Mouse (Mus musculus) forebrain, embryonic 14.5 days (tissue): ENCODE results near the gene Wdr91. TPM values are rescaled to one million over a fixed set of nuclear protein-coding genes. Genes with fewer than 3 reads are reported as not detected.

ENCODE experiments used
- ATAC-seq: fragments of 200-750 bp; cut with Nextera tagmentation; 2 replicates; pipeline ENCODE4 v1.8.0; 2017; ENCODE audit warnings: mild to moderate bottlenecking, moderate library complexity
- DNase-seq: peaks from one replicate; pipeline ENCODE4 v3.0.0-alpha.2; 2015; ENCODE audit warnings: low spot score
- H3K27ac ChIP-seq: fragments of 300-500 bp; sonication (generic); 2 replicates; pipeline ENCODE4 v1.5.1; 2014; ENCODE audit warnings: low read depth, mild to moderate bottlenecking, control low read depth, low read length, moderate library complexity
- H3K27me3 ChIP-seq: fragments of 300-500 bp; sonication (generic); replicated peaks from 2 replicates; pipeline ENCODE4 v1.6.1; 2014; ENCODE audit warnings: low read length, control low read depth, mixed read lengths; ENCODE audit not compliant: control insufficient read depth, insufficient read depth
- H3K36me3 ChIP-seq: fragments of 300-500 bp; sonication (generic); 2 replicates; pipeline ENCODE4 v1.6.1; 2014; ENCODE audit warnings: low read length, control low read depth; ENCODE audit not compliant: control insufficient read depth, insufficient read depth
- H3K4me1 ChIP-seq: fragments of 300-500 bp; sonication (generic); 2 replicates; pipeline ENCODE4 v1.6.1; 2014; ENCODE audit warnings: antibody characterized with exemption, low read length, control low read depth; ENCODE audit not compliant: control insufficient read depth, insufficient read depth
- H3K4me2 ChIP-seq: fragments of 300-500 bp; sonication (generic); 2 replicates; pipeline ENCODE4 v1.6.1; 2014; ENCODE audit warnings: mild to moderate bottlenecking, control low read depth, low read length
- H3K4me3 ChIP-seq: fragments of 300-500 bp; sonication (generic); 2 replicates; pipeline ENCODE4 v1.5.1; 2014; ENCODE audit warnings: low read depth, low read length, control low read depth
- H3K9ac ChIP-seq: fragments of 300-500 bp; sonication (generic); 2 replicates; pipeline ENCODE4 v1.6.1; 2014; ENCODE audit warnings: mild to moderate bottlenecking, low read length, control low read depth, moderate library complexity
- H3K9me3 ChIP-seq: fragments of 300-500 bp; sonication (generic); replicated peaks from 2 replicates; pipeline ENCODE4 v1.6.1; 2016; ENCODE audit warnings: low read length, control low read depth, mixed read lengths; ENCODE audit not compliant: control insufficient read depth
- WGBS: fragments of 180-500 bp; shearing (Covaris S2); extraction: QIAGEN DNeasy Blood & Tissue Kit; methylation state at CpG from one replicate; pipeline ENCODE4 v1.1.7; 2014; 5-methylcytosine and 5-hydroxymethylcytosine counted together
- polyA plus RNA-seq: library from polyadenylated mRNA; unstranded; fragments of >200 nt; fragmentation: Nextera tagmentation; extraction: Ambion mirVana; gene quantifications from 2 replicates; pipeline ENCODE4 v1.2.1, GENCODE M21; 2014

Wdr91 gene
- polyA plus RNA-seq, 1 experiment from 2014 or later = 11.0 TPM

DNA sequence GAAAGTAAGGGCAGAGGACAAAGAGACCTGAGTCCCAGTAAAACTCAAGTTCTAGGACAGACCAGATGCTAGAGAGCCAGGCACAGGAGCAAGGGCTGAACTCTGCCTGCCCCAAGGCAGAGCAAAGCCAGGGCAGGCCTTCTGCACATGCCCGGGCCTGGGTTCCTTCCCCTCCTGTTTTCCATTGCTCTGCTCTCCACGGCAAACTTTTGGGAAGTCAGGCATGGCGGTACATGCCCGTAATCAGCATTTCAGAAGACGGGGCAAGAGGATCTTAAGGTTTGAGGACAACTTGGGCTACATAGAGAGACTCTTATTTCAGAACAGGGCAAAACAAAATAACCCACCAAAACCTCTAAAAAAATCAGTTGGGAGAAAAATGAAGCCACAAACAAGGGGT is 40.5 kb downstream of the Wdr91 start:
- WGBS = 84% methylated on average over 5 of the region's 5 CpGs
- Histone ChIP-seq H3K4me2 (no peak overlapping the region), H3K9ac (no peak overlapping the region), H3K9me3 (no peaks in the 10 kb centered on the region), H3K27ac (no peak overlapping the region), H3K4me1 (no peaks in the 10 kb centered on the region), H3K27me3 (no peaks in the 10 kb centered on the region), H3K4me3 (no peak overlapping the region), H3K36me3 (peaks cover 5% of the 10 kb centered on the region; the same call in 1 of the 2 replicates)
- no peak for DNase-seq
- ATAC-seq = no peak

DNA sequence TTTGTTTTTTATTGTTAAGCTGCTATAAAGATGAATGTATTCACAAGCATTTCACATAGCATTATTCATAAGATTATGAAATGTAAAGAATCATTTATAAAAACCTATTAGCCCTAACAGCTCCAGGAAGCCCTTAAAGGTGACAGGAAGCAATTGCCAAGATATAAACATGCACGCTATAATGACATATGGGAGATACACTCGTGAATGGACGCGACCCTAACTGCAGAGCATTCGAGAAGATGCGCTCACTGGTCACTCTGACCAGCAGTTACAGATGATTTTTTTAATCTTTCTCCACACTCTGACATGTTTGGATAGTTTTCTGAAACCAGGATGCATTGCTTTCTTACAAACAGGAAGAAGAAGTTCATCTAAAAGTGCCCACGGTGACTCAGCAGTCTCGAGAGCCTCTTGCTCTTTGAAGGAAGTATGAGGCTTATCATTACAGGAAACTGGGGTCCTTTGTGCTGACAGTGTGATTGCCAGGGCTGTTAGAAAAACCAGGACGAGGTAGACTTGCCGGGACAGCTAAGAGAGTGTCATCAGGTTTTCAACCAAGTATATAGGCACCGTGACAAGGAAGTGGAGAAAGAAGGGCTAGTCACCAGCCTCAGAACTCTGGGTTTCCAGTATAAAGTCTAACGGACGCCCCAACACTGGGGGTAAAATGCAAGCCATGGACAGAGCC is 41.3 kb downstream of the Wdr91 start:
- Histone ChIP-seq H3K27me3 (no peaks in the 10 kb centered on the region), H3K4me3 (no peak overlapping the region), H3K27ac (no peak overlapping the region), H3K4me1 (no peaks in the 10 kb centered on the region), H3K36me3 (peaks cover 5% of the 10 kb centered on the region; the same call in 1 of the 2 replicates), H3K9me3 (no peaks in the 10 kb centered on the region), H3K9ac (no peak overlapping the region), H3K4me2 (no peak overlapping the region)
- no peak for DNase-seq
- 86% methylated on average over 13 of the region's 13 CpGs for WGBS
- ATAC-seq = no peak

DNA sequence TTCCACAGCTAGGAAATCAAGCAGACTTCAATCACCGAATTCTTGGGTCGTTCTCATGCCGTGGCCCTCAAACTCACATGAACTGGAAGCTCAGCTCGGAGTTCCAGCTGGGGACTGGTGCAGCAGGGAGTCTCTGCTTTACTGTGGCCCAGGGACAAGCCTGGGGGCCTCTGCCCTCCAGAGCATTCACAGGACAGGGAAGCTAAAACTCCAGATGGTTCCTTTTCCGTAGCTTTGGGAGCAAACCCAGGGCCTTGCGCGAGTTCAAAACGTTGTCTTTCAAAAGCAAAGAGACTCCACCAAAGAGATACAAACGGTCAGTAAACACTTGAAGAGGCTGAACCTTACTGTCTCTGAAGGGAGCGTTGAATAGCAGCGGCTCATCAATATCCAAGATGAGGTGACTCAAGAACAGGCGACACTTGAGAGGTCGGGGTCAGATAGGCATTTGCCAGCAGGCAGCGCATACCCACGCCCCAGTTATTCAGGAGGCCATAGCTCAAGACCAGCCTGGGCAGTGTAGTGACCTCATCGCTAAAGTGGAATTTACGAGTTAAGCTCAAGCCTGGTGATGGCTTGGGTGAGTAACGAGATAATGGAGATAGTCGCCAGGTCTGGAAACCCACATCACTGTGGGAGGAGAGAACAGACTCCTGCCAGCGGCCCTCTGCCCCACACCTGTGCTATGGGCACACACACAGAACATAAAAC is 42.0 kb downstream of the Wdr91 start:
- 89% methylated on average over 20 of the region's 20 CpGs for WGBS
- Histone ChIP-seq H3K27me3 (no peaks in the 10 kb centered on the region), H3K27ac (no peak overlapping the region), H3K4me2 (no peak overlapping the region), H3K9me3 (no peaks in the 10 kb centered on the region), H3K4me3 (no peak overlapping the region), H3K9ac (no peak overlapping the region), H3K36me3 (peaks cover 5% of the 10 kb centered on the region; the same call in 1 of the 2 replicates), H3K4me1 (no peaks in the 10 kb centered on the region)
- no peak for DNase-seq
- no peak for ATAC-seq

DNA sequence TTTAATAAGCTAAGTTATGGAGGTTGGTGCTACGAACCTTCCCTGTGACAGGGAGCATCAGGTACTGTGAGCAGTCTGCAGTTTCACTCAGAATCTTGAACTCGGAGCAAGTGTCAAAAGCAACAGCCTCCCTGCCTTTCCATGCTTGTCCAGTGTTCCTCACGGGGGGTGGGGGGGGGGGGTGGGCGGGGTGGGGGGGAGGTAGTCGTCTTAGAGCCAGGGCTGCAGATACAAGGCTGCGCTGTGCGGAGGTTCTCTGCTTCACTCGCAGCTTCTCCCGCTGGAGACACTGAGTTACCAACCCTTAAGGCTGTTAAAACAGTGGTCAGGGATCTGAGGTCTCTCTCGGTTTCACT is 42.7 kb downstream of the Wdr91 start:
- Histone ChIP-seq H3K4me1 (no peaks in the 10 kb centered on the region), H3K27me3 (no peaks in the 10 kb centered on the region), H3K9ac (no peak overlapping the region), H3K27ac (no peak overlapping the region), H3K4me2 (no peak overlapping the region), H3K9me3 (no peaks in the 10 kb centered on the region), H3K36me3 (no peaks in the 10 kb centered on the region), H3K4me3 (no peak overlapping the region)
- no peak for ATAC-seq
- WGBS = 70% methylated on average over 10 of the region's 10 CpGs
- DNase-seq = no peak

DNA sequence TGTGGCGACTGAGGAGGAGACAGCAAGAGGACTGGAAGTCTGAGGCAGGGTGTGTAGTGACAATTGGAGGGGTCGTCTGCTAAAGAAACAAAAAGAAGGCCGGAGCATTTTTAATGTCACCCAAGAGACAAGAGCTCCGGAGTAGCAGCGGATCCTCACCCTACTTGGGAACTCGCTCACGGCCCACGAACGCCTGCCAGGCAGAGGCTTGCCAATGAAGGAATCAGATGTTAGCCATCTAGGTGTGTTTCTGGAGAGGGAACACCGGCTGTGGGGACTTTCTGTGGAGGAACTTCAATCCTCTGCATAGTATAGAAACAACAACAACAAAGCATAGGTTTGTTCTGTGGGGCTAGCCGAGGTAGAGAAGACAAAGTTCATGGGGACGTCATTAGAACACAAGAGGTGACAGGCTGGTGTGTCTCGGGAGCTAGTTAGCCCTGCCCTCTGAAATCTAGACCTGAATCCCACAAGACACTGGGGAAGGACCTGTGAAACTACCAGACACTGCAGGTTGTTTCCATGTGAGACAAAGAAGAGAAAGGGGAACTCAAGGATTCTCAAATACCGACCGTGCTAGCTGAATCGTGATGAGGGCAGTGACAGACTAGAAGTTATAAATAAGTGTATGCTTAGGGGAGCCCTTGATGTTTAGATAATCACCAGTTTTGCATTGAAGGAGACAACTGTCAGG is 43.2 kb downstream of the Wdr91 start:
- Histone ChIP-seq H3K27me3 (no peaks in the 10 kb centered on the region), H3K9me3 (no peaks in the 10 kb centered on the region), H3K36me3 (no peaks in the 10 kb centered on the region), H3K4me3 (no peak overlapping the region), H3K9ac (no peak overlapping the region), H3K4me2 (no peak overlapping the region), H3K4me1 (no peaks in the 10 kb centered on the region), H3K27ac (no peak overlapping the region)
- DNase-seq (no peak), ATAC-seq (no peak)
- 78% methylated on average over 16 of the region's 16 CpGs for WGBS

DNA sequence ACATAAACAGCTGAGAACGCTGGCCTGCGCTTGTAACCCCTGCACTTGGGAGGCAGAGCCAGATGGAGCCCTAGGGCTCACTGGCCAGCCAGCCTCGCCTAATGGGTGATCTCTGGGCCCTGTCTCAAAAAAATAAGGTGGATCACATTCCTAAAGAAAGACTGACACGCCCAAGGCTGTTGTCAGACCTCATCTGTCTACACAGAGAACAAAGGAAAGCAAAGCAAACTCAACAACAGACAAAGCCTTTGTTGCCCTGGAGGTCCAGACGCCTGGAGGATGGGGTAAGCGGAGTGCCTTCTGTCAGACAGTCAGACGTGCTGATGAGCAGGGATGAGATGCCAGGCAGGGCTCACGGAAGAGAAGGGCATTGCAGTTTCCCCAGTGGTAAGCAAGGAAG is 43.9 kb downstream of the Wdr91 start:
- Histone ChIP-seq H3K9ac (no peak overlapping the region), H3K9me3 (no peaks in the 10 kb centered on the region), H3K36me3 (no peaks in the 10 kb centered on the region), H3K27me3 (no peaks in the 10 kb centered on the region), H3K27ac (no peak overlapping the region), H3K4me1 (no peaks in the 10 kb centered on the region), H3K4me3 (no peak overlapping the region), H3K4me2 (no peak overlapping the region)
- ATAC-seq = no peak
- WGBS = 59% methylated on average over 8 of the region's 8 CpGs
- no peak for DNase-seq

DNA sequence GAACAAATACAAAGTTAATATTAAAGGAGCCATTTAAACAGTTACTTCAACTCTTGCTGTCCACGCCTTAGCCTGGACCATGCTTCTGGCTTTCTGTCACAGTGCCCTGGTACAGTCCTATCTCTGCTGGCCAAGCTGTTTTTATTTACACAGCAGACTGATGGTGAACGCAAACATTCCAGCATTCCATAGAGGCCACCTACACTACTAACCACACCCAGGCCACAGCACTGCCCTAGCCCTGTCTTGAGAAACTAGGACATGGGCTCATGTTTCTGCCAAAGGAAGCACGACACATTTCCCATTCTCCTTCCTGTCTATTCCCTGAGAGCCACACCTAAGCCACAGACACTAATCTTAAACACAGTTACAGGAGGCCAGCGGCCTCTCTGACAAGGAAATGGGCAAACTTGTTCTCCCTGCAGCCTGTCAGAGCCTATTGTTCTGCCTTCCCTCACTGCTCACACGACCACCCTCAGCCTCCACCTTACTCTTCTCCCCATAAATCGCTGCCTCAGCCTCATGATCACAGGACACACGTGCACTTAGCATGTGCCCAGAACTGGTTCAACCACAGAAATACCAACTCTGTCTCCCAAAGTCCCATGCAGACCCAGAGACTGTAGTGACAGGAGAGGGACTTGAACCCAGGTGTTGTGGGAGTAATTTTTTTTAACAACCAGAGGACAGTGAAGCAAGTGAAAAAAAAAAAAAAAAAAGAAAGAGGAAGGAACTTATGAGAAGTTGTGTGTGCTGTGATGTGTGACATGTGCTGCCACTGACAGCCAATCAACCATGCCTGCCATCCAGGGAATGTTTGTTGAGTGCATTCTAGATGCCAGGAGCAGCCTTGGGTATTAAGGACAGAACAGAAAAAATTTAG is 44.7 kb downstream of the Wdr91 start:
- 77% methylated on average over 7 of the region's 7 CpGs for WGBS
- Histone ChIP-seq H3K4me3 (no peak overlapping the region), H3K4me1 (no peaks in the 10 kb centered on the region), H3K27ac (no peak overlapping the region), H3K9me3 (no peaks in the 10 kb centered on the region), H3K9ac (no peak overlapping the region), H3K36me3 (no peaks in the 10 kb centered on the region), H3K4me2 (no peak overlapping the region), H3K27me3 (no peaks in the 10 kb centered on the region)
- no peak for ATAC-seq
- no peak for DNase-seq

DNA sequence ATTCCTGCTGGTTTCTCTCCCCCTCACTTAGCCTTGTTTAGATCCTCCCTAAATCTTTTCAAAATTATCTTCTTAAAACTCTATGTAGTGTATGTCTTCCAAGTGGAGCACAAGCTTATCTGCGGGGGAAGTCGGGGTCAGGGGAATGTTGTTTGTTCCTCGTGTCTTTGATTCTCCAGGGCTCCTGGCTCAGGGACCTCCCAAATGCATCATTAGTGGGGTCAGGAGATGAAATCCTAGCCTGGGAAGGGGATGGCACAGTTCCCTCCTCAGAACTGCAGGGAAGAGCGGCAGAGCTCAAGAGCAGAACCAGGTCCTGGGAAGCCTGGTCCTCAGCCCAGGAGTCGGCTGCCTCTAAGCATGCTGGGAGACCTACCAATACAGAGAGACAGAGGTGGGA is 45.5 kb downstream of the Wdr91 start:
- DNase-seq (no peak), ATAC-seq (no peak)
- H3K27me3 ChIP-seq = no peaks in the 10 kb centered on the region
- H3K4me1 ChIP-seq = no peaks in the 10 kb centered on the region
- WGBS = 68% methylated on average over 5 of the region's 5 CpGs
- H3K9ac ChIP-seq = no peak overlapping the region
- no peak overlapping the region for H3K27ac ChIP-seq
- H3K36me3 ChIP-seq = no peaks in the 10 kb centered on the region
- no peak overlapping the region for H3K4me2 ChIP-seq
- H3K9me3 ChIP-seq = no peaks in the 10 kb centered on the region
- H3K4me3 ChIP-seq = no peak overlapping the region
